Mouse (Mus musculus): ENCODE measurements at regions not wholly inside any gene's neighbourhood (a gene's known extent, or its start where the extent isn't known, plus 50 kb on each side); places are given as distances from the start of the nearest gene placed in this dataset.

- ATAC-seq (ENCODE audit: low FRiP score) (no peak), DNase-seq (ENCODE audit: low spot score) (no peak)
- Histone ChIP-seq H3K4me1 (ENCODE audit: insufficient read depth, low read length) (no peaks in the 10 kb centered on the region), H3K4me2 (ENCODE audit: low read depth, low read length, poor library complexity, severe bottlenecking) (no peak overlapping the region), H3K27ac (ENCODE audit: low read depth, low read length) (no peak overlapping the region), H3K36me3 (ENCODE audit: insufficient read depth, low read length) (no peaks in the 10 kb centered on the region), H3K27me3 (ENCODE audit: insufficient read depth, low read length) (no peaks in the 10 kb centered on the region), H3K9me3 (ENCODE audit: low read length) (no peaks in the 10 kb centered on the region), H3K9ac (replicated peaks; ENCODE audit: low read length, poor library complexity, severe bottlenecking) (no peak overlapping the region), H3K4me3 (ENCODE audit: low read depth, low read length) (no peak overlapping the region)
- WGBS = 84% methylated on average over 3 of the region's 3 CpGs
- TF ChIP-seq CTCF (IDR thresholded peaks at IDR 0.05) = no peak
These were observed 184.0 kb downstream of the Sptssa start for GRCm38 (mm10) chr12:54472407-54472806.

DNA sequence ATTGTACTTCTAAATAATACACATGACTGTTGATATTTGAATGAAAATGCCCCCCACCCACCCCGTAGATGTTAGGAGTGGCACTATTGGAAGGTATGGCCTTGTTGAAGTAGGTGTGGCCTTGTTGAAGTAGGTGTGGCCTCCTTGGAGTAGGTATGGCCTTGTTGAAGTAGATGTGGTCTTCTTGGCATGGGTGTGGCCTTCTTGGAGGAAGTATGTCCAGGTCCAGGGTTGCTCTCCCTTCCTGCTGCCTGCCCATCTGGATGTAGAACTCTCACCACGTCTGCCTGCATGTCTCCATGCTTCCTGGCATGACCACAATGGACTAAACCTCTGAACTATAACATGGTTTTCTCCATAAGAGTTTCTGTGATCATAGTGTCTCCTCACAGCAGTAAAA lies 188.7 kb downstream of the Sptssa start:
- TF ChIP-seq CTCF (IDR thresholded peaks at IDR 0.05) = no peak
- no peak overlapping the region for H3K27ac ChIP-seq (ENCODE audit: low read depth, low read length)
- no peaks in the 10 kb centered on the region for H3K36me3 ChIP-seq (ENCODE audit: insufficient read depth, low read length)
- no peaks in the 10 kb centered on the region for H3K27me3 ChIP-seq (ENCODE audit: insufficient read depth, low read length)
- H3K4me3 ChIP-seq (ENCODE audit: low read depth, low read length) = no peak overlapping the region
- H3K4me2 ChIP-seq (ENCODE audit: low read depth, low read length, poor library complexity, severe bottlenecking) = no peak overlapping the region
- DNase-seq (ENCODE audit: low spot score) (no peak), ATAC-seq (ENCODE audit: low FRiP score) (no peak)
- WGBS = 68% methylated on average over 2 of the region's 2 CpGs
- H3K9ac ChIP-seq (replicated peaks; ENCODE audit: low read length, poor library complexity, severe bottlenecking) = no peak overlapping the region
- no peaks in the 10 kb centered on the region for H3K9me3 ChIP-seq (ENCODE audit: low read length)
- no peaks in the 10 kb centered on the region for H3K4me1 ChIP-seq (ENCODE audit: insufficient read depth, low read length)

DNA sequence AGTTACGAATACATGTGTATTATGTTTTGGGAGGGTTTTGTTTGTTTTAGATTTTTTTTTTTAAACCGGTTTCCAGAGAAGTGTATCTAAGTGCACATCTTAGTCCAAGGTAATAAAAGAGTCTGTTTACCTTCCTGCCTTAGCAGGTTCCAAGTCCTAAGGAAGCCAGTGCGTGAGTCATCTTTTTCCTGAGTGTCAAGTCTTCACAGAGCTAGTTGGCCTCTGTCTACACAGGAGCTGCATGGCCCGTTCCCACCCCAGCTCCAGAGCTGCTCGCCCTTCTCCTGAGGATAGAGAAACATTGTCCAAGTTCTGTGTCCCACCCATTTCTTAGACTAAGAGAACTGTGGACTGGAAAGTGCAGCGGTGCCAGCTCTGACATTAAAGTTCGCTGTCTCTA lies 192.6 kb downstream of the Sptssa start:
- Histone ChIP-seq H3K27me3 (ENCODE audit: insufficient read depth, low read length) (no peaks in the 10 kb centered on the region), H3K9ac (replicated peaks; ENCODE audit: low read length, poor library complexity, severe bottlenecking) (no peak overlapping the region), H3K4me3 (ENCODE audit: low read depth, low read length) (no peak overlapping the region), H3K9me3 (ENCODE audit: low read length) (no peaks in the 10 kb centered on the region), H3K4me1 (ENCODE audit: insufficient read depth, low read length) (no peaks in the 10 kb centered on the region), H3K27ac (ENCODE audit: low read depth, low read length) (no peak overlapping the region), H3K36me3 (ENCODE audit: insufficient read depth, low read length) (no peaks in the 10 kb centered on the region), H3K4me2 (ENCODE audit: low read depth, low read length, poor library complexity, severe bottlenecking) (no peak overlapping the region)
- no peak for DNase-seq (ENCODE audit: low spot score)
- WGBS = 89% methylated on average over 7 of the region's 7 CpGs
- ATAC-seq (ENCODE audit: low FRiP score) = no peak
- no peak for TF ChIP-seq CTCF (IDR thresholded peaks at IDR 0.05)

- 71% methylated on average over 3 of the region's 3 CpGs for WGBS
- no peak overlapping the region for H3K4me3 ChIP-seq (ENCODE audit: low read depth, low read length)
These were observed 195.0 kb downstream of the Sptssa start for GRCm38 (mm10) chr12:54461411-54461810.

DNA sequence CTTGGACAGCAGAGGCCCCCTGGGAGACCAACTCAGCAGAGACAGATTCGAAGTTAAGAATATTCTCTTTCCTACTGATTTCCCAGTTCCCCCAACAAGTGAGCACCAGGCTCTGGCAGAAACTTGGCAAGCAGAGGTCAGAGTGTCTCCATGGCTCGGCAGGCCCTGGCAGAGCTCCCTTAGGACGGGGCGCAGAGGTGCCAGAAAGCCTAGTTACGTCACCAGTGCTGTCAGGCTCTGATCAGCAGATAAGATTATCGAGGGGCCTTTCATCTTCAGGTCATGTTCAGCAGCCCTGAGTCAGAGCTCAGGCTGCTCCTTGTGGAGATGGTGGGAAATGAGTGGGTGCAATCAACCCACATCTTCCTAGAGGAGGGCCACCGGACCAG lies 196.2 kb downstream of the Sptssa start:
- no peaks in the 10 kb centered on the region for H3K9me3 ChIP-seq (ENCODE audit: low read length)
- H3K4me1 ChIP-seq (ENCODE audit: insufficient read depth, low read length) = no peaks in the 10 kb centered on the region
- H3K4me3 ChIP-seq (ENCODE audit: low read depth, low read length) = no peak overlapping the region
- no peaks in the 10 kb centered on the region for H3K36me3 ChIP-seq (ENCODE audit: insufficient read depth, low read length)
- DNase-seq (ENCODE audit: low spot score) = peak; percentile 46
- ATAC-seq (ENCODE audit: low FRiP score) = no peak
- H3K9ac ChIP-seq (replicated peaks; ENCODE audit: low read length, poor library complexity, severe bottlenecking) = no peak overlapping the region
- no peak for TF ChIP-seq CTCF (IDR thresholded peaks at IDR 0.05)
- 68% methylated on average over 7 of the region's 7 CpGs for WGBS
- H3K27ac ChIP-seq (ENCODE audit: low read depth, low read length) = no peak overlapping the region
- no peak overlapping the region for H3K4me2 ChIP-seq (ENCODE audit: low read depth, low read length, poor library complexity, severe bottlenecking)
- H3K27me3 ChIP-seq (ENCODE audit: insufficient read depth, low read length) = no peaks in the 10 kb centered on the region

More at GRCm38 (mm10) chr12:54461411-54461810, 195.0 kb downstream of the Sptssa start:
- no peaks in the 10 kb centered on the region for H3K9me3 ChIP-seq (ENCODE audit: low read length)
- H3K9ac ChIP-seq (replicated peaks; ENCODE audit: low read length, poor library complexity, severe bottlenecking) = no peak overlapping the region
- H3K27ac ChIP-seq (ENCODE audit: low read depth, low read length) = no peak overlapping the region
- no peak overlapping the region for H3K4me2 ChIP-seq (ENCODE audit: low read depth, low read length, poor library complexity, severe bottlenecking)
- no peaks in the 10 kb centered on the region for H3K36me3 ChIP-seq (ENCODE audit: insufficient read depth, low read length)
- no peak for TF ChIP-seq CTCF (IDR thresholded peaks at IDR 0.05)
- no peaks in the 10 kb centered on the region for H3K27me3 ChIP-seq (ENCODE audit: insufficient read depth, low read length)
- DNase-seq (ENCODE audit: low spot score) (no peak), ATAC-seq (ENCODE audit: low FRiP score) (no peak)
- H3K4me1 ChIP-seq (ENCODE audit: insufficient read depth, low read length) = no peaks in the 10 kb centered on the region

DNA sequence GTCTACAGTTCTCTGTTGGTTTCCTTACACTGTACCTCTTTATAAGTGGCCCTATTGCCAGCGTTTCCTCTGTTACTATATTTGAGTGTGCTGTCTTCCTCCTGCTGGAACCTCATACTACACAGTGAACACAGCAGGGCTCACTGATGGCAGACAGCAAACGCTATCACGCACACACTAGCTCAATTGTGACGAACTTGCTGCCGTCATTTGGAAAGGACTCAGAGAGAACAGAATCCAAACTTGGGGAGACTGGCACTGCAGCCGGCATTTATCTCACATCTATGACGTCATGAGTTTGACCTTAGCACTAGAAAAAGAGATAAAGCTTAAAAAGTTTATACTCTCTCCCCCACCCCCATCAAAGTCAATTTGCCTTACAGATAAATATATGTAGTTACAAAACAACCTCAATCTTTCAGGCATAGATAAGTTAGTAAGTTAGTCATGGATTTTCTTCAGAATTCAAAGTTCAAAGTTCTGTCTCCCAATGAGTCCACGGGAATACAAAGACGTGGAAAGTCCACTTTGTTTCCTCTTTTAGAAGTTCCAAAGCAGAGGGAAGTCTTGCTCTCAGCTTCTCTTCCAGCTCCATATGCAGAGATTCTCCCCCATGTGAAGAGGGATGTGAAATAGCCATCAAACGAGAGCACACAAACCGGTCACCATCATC lies 196.8 kb downstream of the Sptssa start:
- DNase-seq (ENCODE audit: low spot score) = no peak
- no peak for ATAC-seq (ENCODE audit: low FRiP score)
- 78% methylated on average over 11 of the region's 11 CpGs for WGBS
- Histone ChIP-seq H3K4me3 (ENCODE audit: low read depth, low read length) (no peak overlapping the region), H3K4me1 (ENCODE audit: insufficient read depth, low read length) (no peaks in the 10 kb centered on the region), H3K27me3 (ENCODE audit: insufficient read depth, low read length) (no peaks in the 10 kb centered on the region), H3K27ac (ENCODE audit: low read depth, low read length) (no peak overlapping the region), H3K9me3 (ENCODE audit: low read length) (no peaks in the 10 kb centered on the region), H3K4me2 (ENCODE audit: low read depth, low read length, poor library complexity, severe bottlenecking) (no peak overlapping the region), H3K9ac (replicated peaks; ENCODE audit: low read length, poor library complexity, severe bottlenecking) (no peak overlapping the region), H3K36me3 (ENCODE audit: insufficient read depth, low read length) (no peaks in the 10 kb centered on the region)
- no peak for TF ChIP-seq CTCF (IDR thresholded peaks at IDR 0.05)
